Mouse (Mus musculus) liver, embryonic 14.5 days (tissue): ENCODE results near the gene Ctnnd2.

Source experiments
- CTCF ChIP-seq: IDR thresholded peaks from 2 replicates; pipeline ENCODE4 v1.5.1; 2016; ENCODE audit warnings: antibody characterized with exemption, low read depth, control low read depth
- EP300 ChIP-seq: IDR thresholded peaks from 2 replicates; pipeline ENCODE4 v1.6.1; 2016; ENCODE audit warnings: antibody characterized with exemption, low read depth

DNA sequence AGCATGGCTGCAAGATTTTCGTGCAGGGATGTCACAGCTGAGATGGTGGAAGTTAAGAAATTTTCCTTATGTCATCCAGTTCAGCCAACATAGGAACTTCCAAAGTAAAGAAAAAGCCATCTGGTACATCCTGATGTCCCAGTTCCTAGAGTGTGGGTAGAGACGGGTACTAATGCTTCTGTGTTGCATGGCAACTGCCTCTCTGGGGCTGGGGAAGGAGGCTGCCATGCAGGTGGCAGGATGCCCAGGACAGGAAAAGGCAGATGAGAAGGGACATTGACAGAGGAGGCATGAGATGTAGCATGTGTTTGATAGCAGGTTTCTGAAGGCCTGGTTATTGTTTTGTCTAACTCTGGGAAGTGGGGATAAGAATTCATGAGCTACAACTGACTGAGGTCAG, 715.2 kb downstream of the Ctnnd2 start:
- no peak for TF ChIP-seq CTCF
- no peak for TF ChIP-seq EP300
